Mouse (Mus musculus) forebrain, embryonic 12.5 days (tissue): ENCODE results near the gene Gm7954. TPM values are rescaled to one million over a fixed set of nuclear protein-coding genes. Genes with fewer than 3 reads are reported as not detected.
"Not testable (repeated sequence)": the region's sequence is repeated elsewhere in the genome, so short reads cannot be mapped to it uniquely, and the experiment has no call there.

Experiments used
- ATAC-seq: fragments of 200-750 bp; cut with Nextera tagmentation; 2 replicates; pipeline ENCODE4 v1.8.0; 2017; ENCODE audit warnings: moderate TSS enrichment; ENCODE audit not compliant: low FRiP score
- H3K27ac ChIP-seq: fragments of 300-500 bp; sonication (generic); 2 replicates; pipeline ENCODE4 v1.5.1; 2016; ENCODE audit warnings: mild to moderate bottlenecking
- H3K27me3 ChIP-seq: fragments of 300-500 bp; sonication (generic); 2 replicates; pipeline ENCODE4 v1.6.1; 2016; ENCODE audit warnings: mild to moderate bottlenecking
- H3K36me3 ChIP-seq: fragments of 300-500 bp; sonication (generic); replicated peaks from 2 replicates; pipeline ENCODE4 v1.6.1; 2016; ENCODE audit warnings: mild to moderate bottlenecking
- H3K4me1 ChIP-seq: fragments of 300-500 bp; sonication (generic); 2 replicates; pipeline ENCODE4 v1.6.1; 2016
- H3K4me2 ChIP-seq: fragments of 300-500 bp; sonication (generic); 2 replicates; pipeline ENCODE4 v1.6.1; 2016; ENCODE audit warnings: mild to moderate bottlenecking, moderate library complexity
- H3K4me3 ChIP-seq: fragments of 300-500 bp; sonication (generic); replicated peaks from 2 replicates; pipeline ENCODE4 v1.5.1; 2016; ENCODE audit warnings: mild to moderate bottlenecking
- H3K9ac ChIP-seq: fragments of 300-500 bp; sonication (generic); 2 replicates; pipeline ENCODE4 v1.6.1; 2016; ENCODE audit warnings: mild to moderate bottlenecking
- H3K9me3 ChIP-seq: fragments of 300-500 bp; sonication (generic); 2 replicates; pipeline ENCODE4 v1.6.1; 2016
- WGBS: fragments of 180-500 bp; shearing (Covaris S2); methylation state at CpG from one replicate; pipeline ENCODE4 v1.1.7; 2016; 5-methylcytosine and 5-hydroxymethylcytosine counted together
- polyA plus RNA-seq: library from polyadenylated mRNA; unstranded; fragments of >200 nt; fragmentation: Nextera tagmentation; extraction: Ambion mirVana; gene quantifications from 2 replicates; pipeline ENCODE4 v1.2.1, GENCODE M21; 2016

Gm7954 gene
- polyA plus RNA-seq = not detected in 2 replicates

- H3K36me3 ChIP-seq, H3K4me3 ChIP-seq, H3K9me3 ChIP-seq, H3K27ac ChIP-seq, H3K27me3 ChIP-seq, H3K9ac ChIP-seq, H3K4me1 ChIP-seq, H3K4me2 ChIP-seq, ATAC-seq: not testable (repeated sequence)
- no CpG with 5 or more reads among the region's 2 CpGs for WGBS
Measured at GRCm38 (mm10) chr14:41453418-41453817, at the start of gene Gm7954. TSS of gene Gm7954 (minus strand) at chr14:41453518.

GRCm38 (mm10) chr14:41489385-41489784, 36.1 kb upstream of the Gm7954 start, which contains the start of gene Gm3486:
TSS of gene Gm3486 (minus strand) at chr14:41489485.
- not testable (repeated sequence) for ATAC-seq, H3K4me2 ChIP-seq, H3K27me3 ChIP-seq

GRCm38 (mm10) chr14:41425393-41426075, 27.8 kb downstream of the Gm7954 start:
- not testable (repeated sequence) for H3K27me3 ChIP-seq, H3K27ac ChIP-seq, ATAC-seq, H3K4me1 ChIP-seq, H3K9ac ChIP-seq, H3K4me3 ChIP-seq, H3K9me3 ChIP-seq, H3K36me3 ChIP-seq
- WGBS = 17% methylated on average over 11 of the region's 16 CpGs
- H3K4me2 ChIP-seq = peak overlapping the region; percentile 33; the same call in 1 of the 2 replicates

More at GRCm38 (mm10) chr14:41489385-41489784, 36.1 kb upstream of the Gm7954 start, which contains the start of gene Gm3486:
- H3K36me3 ChIP-seq, H3K4me3 ChIP-seq, H3K27ac ChIP-seq, H3K9ac ChIP-seq, H3K9me3 ChIP-seq, H3K4me1 ChIP-seq: not testable (repeated sequence)

GRCm38 (mm10) chr14:41424694-41425093, 28.6 kb downstream of the Gm7954 start:
- not testable (repeated sequence) for H3K27me3 ChIP-seq, ATAC-seq, H3K27ac ChIP-seq, H3K4me3 ChIP-seq, H3K9ac ChIP-seq, H3K36me3 ChIP-seq, H3K9me3 ChIP-seq, H3K4me1 ChIP-seq
- peak overlapping the region; percentile 33; the same call in 1 of the 2 replicates for H3K4me2 ChIP-seq
- WGBS = 9% methylated on average over 11 of the region's 14 CpGs

- H3K27me3 ChIP-seq, H3K9ac ChIP-seq, H3K4me1 ChIP-seq, H3K9me3 ChIP-seq, ATAC-seq, H3K27ac ChIP-seq, H3K36me3 ChIP-seq, H3K4me2 ChIP-seq, H3K4me3 ChIP-seq: not testable (repeated sequence)
- WGBS = 83% methylated on average over 1 of the region's 2 CpGs
Measured at GRCm38 (mm10) chr14:41408181-41408580, 45.1 kb downstream of the Gm7954 start, which contains the start of gene Gm6482. TSS of gene Gm6482 (minus strand) at chr14:41408281.

Other genes with a start within 250 kb of the Gm7954 start
- gene Gm2832, start 174.7 kb downstream of the Gm7954 start, polyA plus RNA-seq = not detected in 2 replicates
- gene Gm5798, start 104.9 kb downstream of the Gm7954 start, polyA plus RNA-seq = not detected in 2 replicates
- not detected in 2 replicates for gene Gm7945, start 67.1 kb downstream of the Gm7954 start, polyA plus RNA-seq
- not detected in 2 replicates for gene Gm6482, start 45.2 kb downstream of the Gm7954 start, polyA plus RNA-seq
- gene Gm3486, start 36.0 kb upstream of the Gm7954 start, polyA plus RNA-seq = not detected in 2 replicates
- not detected in 2 replicates for gene Gm7970, start 102.1 kb upstream of the Gm7954 start, polyA plus RNA-seq
- gene 1700049E17Rik2, start 119.7 kb upstream of the Gm7954 start, polyA plus RNA-seq = not detected in 2 replicates
- gene Gm3072, start 171.1 kb upstream of the Gm7954 start, polyA plus RNA-seq = not detected in 2 replicates
- gene Gm3676, start 193.0 kb upstream of the Gm7954 start, polyA plus RNA-seq = not detected in 2 replicates
- not detected in 2 replicates for gene Gm8068, start 248.4 kb upstream of the Gm7954 start, polyA plus RNA-seq